Mouse (Mus musculus): ENCODE measurements around the gene Sap25. TPM values are rescaled to one million over a fixed set of nuclear protein-coding genes. Genes with fewer than 3 reads are reported as not detected.

Gene Sap25
- 11.7 and 13.3 TPM in 2 replicates for polyA plus RNA-seq (2015; fragmentation: Nextera tagmentation; extraction: Ambion mirVana)

DNA sequence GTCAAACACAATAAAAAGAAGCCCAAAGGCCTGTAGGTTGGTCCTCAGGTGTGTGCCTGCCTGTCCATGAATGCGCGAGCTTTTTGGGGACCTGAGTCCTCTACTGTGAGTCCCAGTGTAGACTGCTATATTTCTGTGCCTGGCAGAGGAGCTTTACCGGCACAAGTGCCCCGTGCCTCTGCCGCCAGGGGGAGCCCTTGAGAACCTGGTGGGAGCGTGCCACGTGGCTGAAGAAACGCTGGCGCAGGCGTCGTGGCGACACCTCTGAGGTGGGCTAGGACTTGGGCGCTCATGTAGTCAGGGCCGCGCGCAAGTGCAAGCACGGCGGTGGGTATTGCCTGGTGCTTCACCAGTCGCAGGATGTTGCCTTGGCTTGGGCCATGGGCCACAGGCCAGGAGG is at the start of gene Sap25:
Sap25 (plus strand) TSS at position 281 of the 400 bp plus-strand sequence.
- H3K27ac ChIP-seq (ENCODE audit: low read length): no peak within 1 kb of the TSS
- 85% methylated on average over 19 of the region's 19 CpGs for WGBS
- no peak for ATAC-seq (ENCODE audit: low FRiP score, low TSS enrichment)
- no peak within 1 kb of the TSS for H3K9ac ChIP-seq (replicated peaks; ENCODE audit: low read length)
- H3K4me3 ChIP-seq (ENCODE audit: low read length): no peak within 1 kb of the TSS
- H3K9me3 ChIP-seq (ENCODE audit: low read length): no peaks in the 10 kb centered on the region
- H3K27me3 ChIP-seq (ENCODE audit: insufficient read depth, low read length): peaks cover 21% of the 10 kb centered on the region
- H3K4me1 ChIP-seq (ENCODE audit: insufficient read depth, low read length): peaks cover 11% of the 10 kb centered on the region; the same call in 1 of the 2 replicates
- H3K4me2 ChIP-seq (replicated peaks; ENCODE audit: low read depth, low read length): no peak within 1 kb of the TSS
- H3K36me3 ChIP-seq (ENCODE audit: insufficient read depth, low read length): peaks cover 58% of the 10 kb centered on the region

DNA sequence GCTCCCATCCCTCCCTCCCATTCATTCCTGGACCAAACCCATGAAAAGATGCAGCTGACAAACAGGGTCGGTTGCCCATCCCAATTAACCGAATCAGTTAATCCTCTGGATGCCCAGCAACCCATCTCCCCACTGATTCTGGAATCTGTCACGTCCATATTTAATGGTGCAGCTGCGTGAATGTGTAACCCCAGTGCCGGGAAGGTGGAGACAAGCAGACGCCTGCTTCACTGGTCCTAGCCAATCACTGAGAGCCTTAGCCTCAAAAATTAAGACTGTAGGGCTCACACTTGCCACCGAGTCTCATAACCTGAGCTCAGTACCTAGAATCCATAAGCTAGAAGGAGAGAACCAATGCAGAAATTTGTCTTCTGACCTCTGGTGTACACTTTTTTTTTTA is 45.2 kb upstream of the Sap25 start:
- Histone ChIP-seq H3K4me3 (ENCODE audit: low read length) (no peak overlapping the region), H3K27ac (ENCODE audit: low read length) (no peak overlapping the region), H3K4me1 (ENCODE audit: insufficient read depth, low read length) (peaks cover 15% of the 10 kb centered on the region; the same call in 1 of the 2 replicates), H3K27me3 (ENCODE audit: insufficient read depth, low read length) (no peaks in the 10 kb centered on the region), H3K36me3 (ENCODE audit: insufficient read depth, low read length) (no peaks in the 10 kb centered on the region), H3K9me3 (ENCODE audit: low read length) (no peaks in the 10 kb centered on the region), H3K4me2 (replicated peaks; ENCODE audit: low read depth, low read length) (no peak overlapping the region), H3K9ac (replicated peaks; ENCODE audit: low read length) (no peak overlapping the region)
- no peak for ATAC-seq (ENCODE audit: low FRiP score, low TSS enrichment)
- WGBS: 83% methylated on average over 7 of the region's 7 CpGs

DNA sequence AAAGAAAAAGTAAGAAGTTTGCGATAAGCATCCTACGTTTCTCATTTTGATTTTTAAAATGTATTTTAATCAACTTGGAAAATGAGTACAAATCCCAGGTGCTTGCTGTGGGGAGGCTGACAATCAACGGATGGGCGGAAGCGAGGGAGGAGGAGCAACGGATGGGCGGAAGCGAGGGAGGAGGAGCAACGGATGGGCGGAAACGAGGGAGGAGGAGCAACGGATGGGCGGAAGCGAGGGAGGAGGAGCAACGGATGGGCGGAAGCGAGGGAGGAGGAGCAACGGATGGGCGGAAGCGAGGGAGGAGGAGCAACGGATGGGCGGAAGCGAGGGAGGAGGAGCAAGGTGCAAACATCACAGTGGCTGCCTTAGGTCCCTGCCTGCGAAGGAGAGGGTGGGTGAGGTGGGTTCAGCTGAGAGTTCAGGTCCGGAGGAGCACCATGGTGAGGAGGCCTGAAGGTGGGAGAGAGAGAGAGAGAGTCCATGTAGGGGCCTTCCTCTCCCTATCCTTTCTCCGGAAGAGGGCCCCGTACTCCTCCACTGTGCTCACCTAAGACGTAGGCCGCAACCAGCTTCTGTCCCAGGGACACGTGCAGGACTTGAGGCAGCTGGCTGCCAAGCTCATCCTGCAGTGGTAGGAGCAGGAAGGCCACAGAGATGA is 44.4 kb upstream of the Sap25 start:
- Histone ChIP-seq H3K4me1 (ENCODE audit: insufficient read depth, low read length) (peaks cover 15% of the 10 kb centered on the region; the same call in 1 of the 2 replicates), H3K36me3 (ENCODE audit: insufficient read depth, low read length) (no peaks in the 10 kb centered on the region), H3K9ac (replicated peaks; ENCODE audit: low read length) (peak overlapping the region; percentile 55), H3K9me3 (ENCODE audit: low read length) (no peaks in the 10 kb centered on the region), H3K27me3 (ENCODE audit: insufficient read depth, low read length) (no peaks in the 10 kb centered on the region), H3K4me3 (ENCODE audit: low read length) (peak overlapping the region; percentile 28), H3K4me2 (replicated peaks; ENCODE audit: low read depth, low read length) (peak overlapping the region; percentile 45), H3K27ac (ENCODE audit: low read length) (peak overlapping the region; percentile 43; the same call in 1 of the 2 replicates)
- 34% methylated on average over 24 of the region's 30 CpGs for WGBS
- ATAC-seq (ENCODE audit: low FRiP score, low TSS enrichment): no peak

DNA sequence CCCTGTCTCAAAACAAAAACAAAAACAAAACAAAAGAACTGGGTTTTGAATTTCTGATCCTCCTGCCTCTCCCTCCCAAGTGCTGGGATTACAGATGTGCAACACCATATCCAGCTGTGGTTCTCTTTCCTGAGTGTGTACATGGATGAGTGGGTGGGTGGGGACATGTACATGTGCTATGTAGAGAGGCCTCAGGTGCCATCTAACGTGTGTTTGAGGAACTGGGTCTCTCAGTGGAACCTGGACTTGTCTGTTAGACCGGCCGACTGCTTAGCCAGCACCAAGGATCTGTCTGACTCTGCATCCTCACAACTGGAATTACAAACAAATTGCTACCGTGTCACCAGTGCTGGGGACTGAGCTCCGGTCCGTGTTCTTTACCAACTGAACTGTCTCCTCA is 43.5 kb upstream of the Sap25 start:
- Histone ChIP-seq H3K4me3 (ENCODE audit: low read length) (no peak overlapping the region), H3K4me1 (ENCODE audit: insufficient read depth, low read length) (peaks cover 20% of the 10 kb centered on the region; the same call in 1 of the 2 replicates), H3K36me3 (ENCODE audit: insufficient read depth, low read length) (no peaks in the 10 kb centered on the region), H3K27me3 (ENCODE audit: insufficient read depth, low read length) (no peaks in the 10 kb centered on the region), H3K4me2 (replicated peaks; ENCODE audit: low read depth, low read length) (no peak overlapping the region), H3K27ac (ENCODE audit: low read length) (no peak overlapping the region), H3K9me3 (ENCODE audit: low read length) (no peaks in the 10 kb centered on the region), H3K9ac (replicated peaks; ENCODE audit: low read length) (no peak overlapping the region)
- WGBS: 94% methylated on average over 6 of the region's 6 CpGs
- no peak for ATAC-seq (ENCODE audit: low FRiP score, low TSS enrichment)

DNA sequence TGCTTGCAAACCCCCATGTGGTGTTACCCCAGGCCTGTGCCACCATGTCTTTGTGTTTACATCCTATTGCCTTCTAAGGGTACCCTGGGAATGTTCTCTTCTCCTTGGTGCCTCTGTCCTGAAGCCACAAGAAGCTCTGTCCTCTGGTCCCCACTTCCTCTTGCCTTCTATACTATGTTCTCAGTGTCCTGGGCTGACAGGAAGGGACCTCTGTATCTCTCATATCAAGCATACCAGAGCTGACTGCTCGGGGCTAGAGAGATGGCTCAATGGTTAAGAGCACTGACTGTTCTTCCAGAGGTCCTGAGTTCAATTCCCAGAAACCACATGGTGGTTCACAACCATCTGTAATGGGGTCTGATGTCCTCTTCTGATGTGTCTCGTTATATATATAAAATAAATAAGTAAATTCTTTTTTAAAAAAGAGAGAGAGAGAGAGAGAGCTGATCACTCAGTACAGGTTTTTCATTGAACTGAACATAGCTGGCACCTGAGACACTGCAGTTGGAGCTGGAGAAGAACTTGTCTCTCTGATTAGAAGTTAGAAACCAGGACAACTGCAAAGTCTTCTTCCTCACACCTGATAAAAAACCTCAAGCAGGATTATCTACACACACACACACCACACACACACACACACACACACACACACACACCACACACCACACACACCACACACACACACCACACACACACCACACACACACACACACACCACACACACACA is 42.9 kb upstream of the Sap25 start:
- H3K9ac ChIP-seq (replicated peaks; ENCODE audit: low read length): no peak overlapping the region
- H3K4me2 ChIP-seq (replicated peaks; ENCODE audit: low read depth, low read length): no peak overlapping the region
- no peaks in the 10 kb centered on the region for H3K36me3 ChIP-seq (ENCODE audit: insufficient read depth, low read length)
- ATAC-seq (ENCODE audit: low FRiP score, low TSS enrichment): no peak
- no peaks in the 10 kb centered on the region for H3K27me3 ChIP-seq (ENCODE audit: insufficient read depth, low read length)
- H3K4me3 ChIP-seq (ENCODE audit: low read length): no peak overlapping the region
- WGBS: 79% methylated on average over 2 of the region's 2 CpGs
- no peaks in the 10 kb centered on the region for H3K9me3 ChIP-seq (ENCODE audit: low read length)
- H3K27ac ChIP-seq (ENCODE audit: low read length): no peak overlapping the region
- H3K4me1 ChIP-seq (ENCODE audit: insufficient read depth, low read length): peaks cover 26% of the 10 kb centered on the region; the same call in 1 of the 2 replicates

DNA sequence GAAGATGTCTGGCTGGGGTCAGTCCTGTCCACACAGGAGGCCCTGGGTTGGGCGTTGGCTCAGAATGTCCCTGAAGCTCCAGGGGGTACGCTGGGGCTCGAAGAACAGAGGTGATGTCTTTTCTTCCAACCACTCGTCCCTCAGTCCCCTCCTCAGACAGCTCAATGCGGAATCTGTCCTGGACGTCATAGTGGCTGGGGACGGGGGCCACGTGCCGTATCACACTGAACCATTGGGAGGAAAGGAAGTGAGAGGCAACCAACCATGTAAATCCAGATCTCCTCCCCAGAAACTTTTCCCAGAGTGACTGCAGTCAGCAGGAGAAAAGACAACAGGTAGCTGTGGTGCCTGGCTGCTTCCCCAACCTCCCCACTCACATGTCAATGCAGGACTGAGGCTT is 41.5 kb upstream of the Sap25 start:
- ATAC-seq (ENCODE audit: low FRiP score, low TSS enrichment): no peak
- Histone ChIP-seq H3K27me3 (ENCODE audit: insufficient read depth, low read length) (no peaks in the 10 kb centered on the region), H3K4me3 (ENCODE audit: low read length) (peak overlapping the region; percentile 72), H3K9me3 (ENCODE audit: low read length) (no peaks in the 10 kb centered on the region), H3K9ac (replicated peaks; ENCODE audit: low read length) (peak overlapping the region; percentile 81), H3K4me2 (replicated peaks; ENCODE audit: low read depth, low read length) (peak overlapping the region; percentile 92), H3K27ac (ENCODE audit: low read length) (peak overlapping the region; percentile 30; the same call in 1 of the 2 replicates), H3K4me1 (ENCODE audit: insufficient read depth, low read length) (peaks cover 28% of the 10 kb centered on the region; the same call in 1 of the 2 replicates), H3K36me3 (ENCODE audit: insufficient read depth, low read length) (no peaks in the 10 kb centered on the region)
- 35% methylated on average over 9 of the region's 9 CpGs for WGBS

DNA sequence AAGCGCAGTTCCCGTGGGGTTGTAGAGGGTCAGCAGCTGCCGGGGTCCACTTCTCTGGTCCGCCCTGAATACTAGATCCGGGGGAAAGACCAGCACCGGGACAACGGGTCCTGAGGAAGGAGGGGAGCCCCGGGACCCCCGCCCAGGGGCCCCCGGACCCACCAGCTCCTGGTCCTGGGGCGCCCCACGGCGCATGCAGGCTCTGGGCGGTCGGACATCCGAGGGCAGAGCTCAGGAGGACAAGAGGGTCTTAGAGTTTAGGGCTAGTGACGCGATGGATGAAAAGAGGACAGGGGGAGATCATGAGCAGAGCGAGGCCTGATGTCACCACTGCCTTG is 40.9 kb upstream of the Sap25 start:
- H3K4me2 ChIP-seq (replicated peaks; ENCODE audit: low read depth, low read length): peak overlapping the region; percentile 92
- H3K9ac ChIP-seq (replicated peaks; ENCODE audit: low read length): peak overlapping the region; percentile 81
- under 1% methylated on average over 19 of the region's 19 CpGs for WGBS
- no peaks in the 10 kb centered on the region for H3K9me3 ChIP-seq (ENCODE audit: low read length)
- peaks cover 28% of the 10 kb centered on the region; the same call in 1 of the 2 replicates for H3K4me1 ChIP-seq (ENCODE audit: insufficient read depth, low read length)
- peak overlapping the region; percentile 72 for H3K4me3 ChIP-seq (ENCODE audit: low read length)
- H3K36me3 ChIP-seq (ENCODE audit: insufficient read depth, low read length): no peaks in the 10 kb centered on the region
- H3K27me3 ChIP-seq (ENCODE audit: insufficient read depth, low read length): no peaks in the 10 kb centered on the region
- peak overlapping the region; percentile 93 for H3K27ac ChIP-seq (ENCODE audit: low read length)
- ATAC-seq (ENCODE audit: low FRiP score, low TSS enrichment): peak; percentile 66

DNA sequence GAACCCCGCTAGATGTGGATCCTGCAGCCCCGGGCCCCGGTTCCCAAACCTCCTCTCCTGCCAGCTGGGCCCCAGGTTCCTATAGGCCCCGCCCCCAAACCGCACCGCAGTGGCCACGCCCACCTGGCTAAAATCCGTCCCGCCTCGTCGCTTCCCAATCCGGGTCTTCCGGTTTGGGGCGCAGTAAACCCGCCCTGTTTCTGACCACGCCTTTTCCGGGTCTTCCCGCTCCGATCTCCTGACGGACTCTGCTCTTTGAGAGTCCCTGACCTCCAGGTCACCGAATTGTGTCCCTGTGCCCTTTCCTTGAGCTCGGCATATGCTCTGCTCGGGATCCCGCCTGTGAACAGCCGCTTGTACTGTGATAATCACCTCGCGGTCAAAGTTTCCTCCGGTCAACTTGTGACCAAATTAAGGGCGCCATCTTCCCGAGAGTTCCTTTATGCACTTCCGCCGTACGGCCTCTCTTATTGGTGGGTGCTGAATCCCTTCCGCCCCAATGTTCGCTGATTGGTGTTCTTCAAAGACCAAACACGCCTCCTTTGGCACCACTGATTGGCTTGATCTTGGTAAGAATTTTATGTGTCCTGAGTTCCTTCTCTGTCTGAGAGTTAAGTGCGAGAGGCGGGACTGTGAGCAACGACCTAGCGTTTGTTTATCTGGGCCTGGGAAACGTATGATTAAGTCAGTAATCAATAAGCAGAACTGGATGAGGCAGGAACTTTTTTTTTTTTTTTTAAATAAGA is 40.3 kb upstream of the Sap25 start, which contains the start of gene Mospd3:
Mospd3 (minus strand) TSS at position 440 of the 746 bp plus-strand sequence.
- Histone ChIP-seq H3K36me3 (ENCODE audit: insufficient read depth, low read length) (no peaks in the 10 kb centered on the region), H3K4me1 (ENCODE audit: insufficient read depth, low read length) (peaks cover 28% of the 10 kb centered on the region; the same call in 1 of the 2 replicates), H3K27me3 (ENCODE audit: insufficient read depth, low read length) (no peaks in the 10 kb centered on the region), H3K9me3 (ENCODE audit: low read length) (no peaks in the 10 kb centered on the region), H3K9ac (replicated peaks; ENCODE audit: low read length) (peak within 1 kb of the TSS; percentile 81), H3K27ac (ENCODE audit: low read length) (peak within 1 kb of the TSS; percentile 93), H3K4me2 (replicated peaks; ENCODE audit: low read depth, low read length) (peak within 1 kb of the TSS; percentile 92), H3K4me3 (ENCODE audit: low read length) (peak within 1 kb of the TSS; percentile 72)
- under 1% methylated on average over 41 of the region's 41 CpGs for WGBS
- ATAC-seq (ENCODE audit: low FRiP score, low TSS enrichment): peak; percentile 95

DNA sequence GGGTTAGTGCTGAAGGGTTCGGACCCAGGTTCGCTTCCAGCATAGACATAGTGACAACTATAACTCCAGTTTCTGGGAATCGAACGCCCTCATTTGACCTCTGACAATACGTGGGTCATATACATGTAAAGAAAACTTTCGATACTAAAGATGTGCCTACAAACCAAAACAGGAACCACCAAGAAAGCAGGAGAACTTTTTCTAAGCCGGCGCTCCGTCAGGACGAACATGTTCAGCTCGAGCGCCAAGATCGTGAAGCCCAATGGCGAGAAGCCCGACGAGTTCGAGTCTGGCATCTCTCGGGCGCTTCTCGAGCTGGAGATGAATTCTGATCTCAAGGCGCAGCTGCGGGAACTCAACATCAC is 39.8 kb upstream of the Sap25 start:
- Histone ChIP-seq H3K4me2 (replicated peaks; ENCODE audit: low read depth, low read length) (peak overlapping the region; percentile 92), H3K9ac (replicated peaks; ENCODE audit: low read length) (peak overlapping the region; percentile 79), H3K27ac (ENCODE audit: low read length) (peak overlapping the region; percentile 83), H3K27me3 (ENCODE audit: insufficient read depth, low read length) (no peaks in the 10 kb centered on the region), H3K4me3 (ENCODE audit: low read length) (peak overlapping the region; percentile 72), H3K9me3 (ENCODE audit: low read length) (no peaks in the 10 kb centered on the region), H3K36me3 (ENCODE audit: insufficient read depth, low read length) (peaks cover 4% of the 10 kb centered on the region), H3K4me1 (ENCODE audit: insufficient read depth, low read length) (peaks cover 28% of the 10 kb centered on the region; the same call in 1 of the 2 replicates)
- no peak for ATAC-seq (ENCODE audit: low FRiP score, low TSS enrichment)
- WGBS: under 1% methylated on average over 22 of the region's 22 CpGs
